Mouse (Mus musculus) ES-E14 (cell line): ENCODE data around the gene Yae1d1.
"Not testable (repeated sequence)": the region's sequence is repeated elsewhere in the genome, so short reads cannot be mapped to it uniquely, and the experiment has no call there.

ENCODE experiments used
- CHD2 ChIP-seq: IDR thresholded peaks from 2 replicates; pipeline ENCODE4 v1.6.1; 2014; ENCODE audit warnings: mild to moderate bottlenecking, low read depth, low read length, inconsistent platforms
- MAFK ChIP-seq: IDR thresholded peaks from 2 replicates; pipeline ENCODE4 v1.6.1; 2014; ENCODE audit warnings: mild to moderate bottlenecking, low read depth, low read length, inconsistent platforms; ENCODE audit not compliant: insufficient read depth
- ZNF384 ChIP-seq: IDR thresholded peaks from 2 replicates; pipeline ENCODE4 v1.6.1; 2012; ENCODE audit warnings: low read depth, low read length, inconsistent platforms

DNA sequence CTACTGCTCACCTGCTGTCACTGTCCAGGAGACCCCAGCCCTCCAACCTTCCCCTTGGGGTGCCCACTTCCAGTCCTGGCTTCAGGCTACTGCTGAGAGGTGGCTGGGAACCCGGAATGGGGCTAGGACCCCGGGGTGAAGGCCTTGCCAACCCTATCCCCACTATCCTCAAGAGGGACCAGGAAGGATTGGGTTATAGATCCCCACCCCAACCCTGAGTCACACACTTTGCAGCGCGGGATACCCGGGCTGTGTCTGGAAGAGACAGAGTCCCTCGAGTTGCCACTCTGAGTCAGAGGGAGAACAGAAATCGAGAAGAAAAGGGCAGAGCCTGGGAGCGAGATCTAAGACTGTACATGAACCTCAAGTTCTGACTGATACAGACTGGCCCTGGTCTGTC, 42.6 kb downstream of the Yae1d1 start:
- TF ChIP-seq MAFK, CHD2, ZNF384: not testable (repeated sequence)
